16 mouse cellular contexts compared by ENCODE assay signal in the genomic region with DNA sequence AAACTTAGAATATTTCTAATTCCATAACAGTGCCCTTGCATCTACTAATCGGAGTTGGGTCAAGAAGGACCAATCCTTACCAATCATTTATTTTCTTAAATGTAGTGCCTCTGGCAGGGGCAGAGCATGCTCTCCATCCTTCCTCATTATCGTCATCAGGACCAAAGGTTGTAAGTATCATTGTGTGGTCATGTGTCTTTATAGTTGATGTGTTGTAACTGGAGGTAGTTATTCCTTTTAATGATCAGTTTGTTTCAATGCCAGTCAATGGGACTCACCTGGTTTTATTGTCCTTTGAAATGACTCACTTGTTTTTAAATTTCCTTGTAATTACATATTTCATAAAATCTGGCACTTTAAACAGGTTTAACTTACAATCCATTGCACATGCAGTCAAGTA.
"Had no signal": no experiment of that assay in that cellular context is flagged by ENCODE, and none has a peak within 500 bp of the region (broad histone marks: within the 10 kb centered on the region; RNA-seq: fewer than 3 reads in every experiment).

No protein-coding gene starts in this region.

- H3K9ac ChIP-seq: neural tube, embryonic 13.5 days; neural tube, embryonic 15.5 days; stomach, embryonic 15.5 days had no signal

- H3K27ac ChIP-seq: neural tube, embryonic 13.5 days; neural tube, embryonic 15.5 days; stomach, embryonic 15.5 days; stomach, postnatal 0 days had no signal

- H3K27me3 ChIP-seq: neural tube, embryonic 13.5 days; neural tube, embryonic 15.5 days; stomach, embryonic 15.5 days had no signal

- DNase-seq: retina, postnatal 1 day; right cerebral cortex, adult 18-20 months; right cerebral cortex, postnatal 14 days; right cerebral cortex, postnatal 25 days; right cerebral cortex, postnatal 4 days; spleen, adult 18-20 months; thymus, adult 18-20 months; thymus, adult 2 months; thymus, postnatal 14 days; thymus, postnatal 25 days; thymus, postnatal 36 days; thymus, postnatal 4 days had no signal

- H3K9me3 ChIP-seq: neural tube, embryonic 13.5 days; neural tube, embryonic 15.5 days; stomach, embryonic 15.5 days had no signal

- H3K4me3 ChIP-seq: neural tube, embryonic 13.5 days; neural tube, embryonic 15.5 days; stomach, embryonic 15.5 days had no signal

- H3K4me2 ChIP-seq: neural tube, embryonic 13.5 days; neural tube, embryonic 15.5 days; stomach, embryonic 15.5 days had no signal

- H3K4me1 ChIP-seq: neural tube, embryonic 13.5 days; neural tube, embryonic 15.5 days; stomach, embryonic 15.5 days had no signal

- H3K36me3 ChIP-seq: neural tube, embryonic 13.5 days; neural tube, embryonic 15.5 days; stomach, embryonic 15.5 days had no signal
